Mouse (Mus musculus): ENCODE data around the gene Tor3a. TPM values are rescaled to one million over a fixed set of nuclear protein-coding genes. Genes with fewer than 3 reads are reported as not detected.

Tor3a gene
- total RNA-seq (2021) = 10 to 100 TPM; 17.9 to 20.5 TPM
- long read RNA-seq, experiment 1, transcript Tor3a-201 (6 exons, 3,285 nt) = major isoform, 13 of 17 reads
- long read RNA-seq, experiment 1, partial matches to known transcripts = 1 of 17 reads
- long read RNA-seq, experiment 1, other reads (novel, unspliced or antisense) = 3 of 17 reads
- long read RNA-seq, experiment 2, transcript Tor3a-201 (6 exons, 3,285 nt) = major isoform, 14 of 14 reads
- long read RNA-seq, experiment 2, partial matches to known transcripts = 0 of 14 reads
- long read RNA-seq, experiment 2, other reads (novel, unspliced or antisense) = 0 of 14 reads

DNA sequence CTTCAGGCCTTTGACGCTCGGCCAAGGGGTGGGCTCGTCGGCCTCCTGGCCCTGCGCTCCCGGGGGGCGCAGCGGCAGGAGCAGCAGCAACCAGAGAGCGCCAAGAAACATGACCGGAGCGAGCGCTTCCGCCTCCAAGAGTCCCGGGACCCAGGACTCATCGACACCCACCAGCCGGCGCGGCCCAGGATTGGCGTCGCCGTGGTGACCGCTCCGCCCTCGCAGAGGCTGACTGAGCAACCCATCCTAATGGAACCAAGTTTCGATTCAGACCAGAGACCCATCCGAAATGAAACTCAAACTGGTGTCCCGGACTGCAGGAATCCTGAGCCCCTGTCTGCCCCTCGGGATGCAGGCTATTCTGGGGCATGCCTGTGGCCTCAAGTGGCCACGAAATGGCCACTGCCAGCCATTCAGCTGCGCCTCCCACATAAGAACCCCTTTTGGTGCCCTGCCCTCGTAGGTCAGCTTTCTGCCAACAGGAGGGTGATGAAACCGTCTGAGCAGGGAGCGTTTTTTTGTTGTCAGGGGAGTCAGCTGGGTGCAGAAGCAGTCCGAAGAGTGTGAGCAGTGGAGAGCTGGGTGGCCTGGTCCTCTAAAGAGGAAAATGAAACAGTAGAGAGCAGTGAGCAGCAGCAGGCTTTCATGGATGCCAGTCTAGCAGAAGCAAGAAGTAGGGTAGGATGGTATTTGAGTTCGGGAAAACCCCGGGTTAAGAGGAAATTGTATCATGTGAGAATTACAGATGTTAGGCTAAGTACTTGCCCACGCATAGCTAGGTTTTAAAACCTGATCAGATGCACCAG, at the start of gene Tor3a:
Tor3a (minus strand) TSS at position 162 of the 806 bp plus-strand sequence.
- DNase-seq = peak; percentile 93 to 94

DNA sequence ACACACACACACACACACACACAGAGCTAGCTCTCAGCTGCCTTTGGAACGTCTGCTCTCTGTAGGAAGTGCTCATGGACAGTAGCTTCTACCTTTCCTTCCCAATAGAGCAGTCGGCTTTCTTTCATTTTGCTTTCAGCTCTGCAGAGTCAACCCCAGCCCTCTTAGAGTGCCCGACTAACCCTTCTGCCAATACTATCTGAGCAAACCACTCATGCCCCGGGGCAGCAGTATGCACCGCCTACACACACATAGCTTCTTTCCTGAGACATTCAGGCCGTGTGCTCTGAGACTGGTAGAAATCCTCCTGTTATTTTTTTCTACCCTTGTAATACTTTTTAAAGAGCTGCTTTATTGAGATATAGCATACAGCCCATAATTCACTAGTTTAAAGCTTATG, 47.9 kb upstream of the Tor3a start:
- no peak for DNase-seq

DNA sequence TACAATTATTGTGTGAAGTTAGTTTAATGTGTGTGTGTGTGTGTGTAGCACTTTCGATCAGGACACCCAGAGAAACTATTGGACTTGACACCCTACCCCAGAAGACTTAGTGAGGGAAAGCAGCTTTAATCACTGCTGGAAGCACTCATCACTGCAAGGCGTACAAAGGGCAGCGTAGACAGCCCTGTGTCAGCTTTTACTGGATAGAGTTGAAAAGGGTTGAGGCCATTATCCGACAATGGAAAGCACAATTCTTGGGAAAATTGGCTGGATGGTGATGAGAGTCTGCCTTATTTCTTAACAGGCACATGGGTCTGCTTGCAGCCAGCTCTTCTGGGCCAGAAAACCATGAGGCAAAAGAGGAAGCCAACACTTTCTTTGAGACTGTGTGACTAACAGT, 45.9 kb upstream of the Tor3a start:
- no peak for DNase-seq

DNA sequence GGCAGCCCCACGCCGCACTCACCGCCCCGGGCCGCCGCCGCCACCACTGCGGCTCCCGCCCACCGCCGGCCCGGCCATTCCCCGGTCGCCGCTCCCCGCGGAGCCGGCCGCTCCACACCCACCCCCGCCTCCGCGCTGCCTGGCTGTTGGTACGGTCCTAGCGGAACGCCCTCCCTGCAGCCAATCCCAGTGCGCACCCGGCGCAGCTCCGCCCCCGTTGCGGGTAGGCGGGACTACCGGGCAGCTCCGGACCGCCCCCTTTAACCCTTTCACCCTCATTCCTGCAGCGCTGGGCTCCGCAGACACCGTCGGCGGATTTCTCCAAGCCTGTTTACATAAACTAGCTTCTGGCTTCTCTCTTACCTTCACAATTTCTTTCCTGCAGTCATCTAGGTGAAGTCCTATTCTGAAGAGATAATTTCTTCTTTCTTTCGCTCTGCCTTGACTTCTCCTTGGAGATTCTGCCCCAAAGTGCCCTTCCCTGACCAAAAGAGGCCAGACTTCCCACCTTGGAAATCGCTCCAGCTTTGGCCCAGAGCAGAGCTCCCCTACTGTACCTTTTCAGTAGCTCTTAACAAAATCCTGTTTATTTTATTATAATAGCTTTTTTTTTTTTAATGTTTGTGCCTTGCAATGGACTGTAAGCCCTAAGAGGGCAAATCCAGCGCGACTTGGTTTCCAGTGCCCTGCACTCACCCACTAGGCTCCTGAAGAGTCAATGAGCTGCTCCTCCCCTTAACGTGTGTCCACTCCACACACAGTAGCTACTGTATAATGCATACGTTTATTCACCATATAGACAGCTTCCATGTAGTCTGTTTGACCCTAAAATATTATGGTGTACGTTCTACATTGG, 45.0 kb upstream of the Tor3a start, which contains the start of gene Fam20b:
Fam20b (minus strand) TSS at position 137 of the 856 bp plus-strand sequence.
- DNase-seq = peak; percentile 98 to 99

- DNase-seq = peak; percentile 55 to 64
Measured at GRCm38 (mm10) chr1:156718286-156718949, 44.3 kb upstream of the Tor3a start.

DNA sequence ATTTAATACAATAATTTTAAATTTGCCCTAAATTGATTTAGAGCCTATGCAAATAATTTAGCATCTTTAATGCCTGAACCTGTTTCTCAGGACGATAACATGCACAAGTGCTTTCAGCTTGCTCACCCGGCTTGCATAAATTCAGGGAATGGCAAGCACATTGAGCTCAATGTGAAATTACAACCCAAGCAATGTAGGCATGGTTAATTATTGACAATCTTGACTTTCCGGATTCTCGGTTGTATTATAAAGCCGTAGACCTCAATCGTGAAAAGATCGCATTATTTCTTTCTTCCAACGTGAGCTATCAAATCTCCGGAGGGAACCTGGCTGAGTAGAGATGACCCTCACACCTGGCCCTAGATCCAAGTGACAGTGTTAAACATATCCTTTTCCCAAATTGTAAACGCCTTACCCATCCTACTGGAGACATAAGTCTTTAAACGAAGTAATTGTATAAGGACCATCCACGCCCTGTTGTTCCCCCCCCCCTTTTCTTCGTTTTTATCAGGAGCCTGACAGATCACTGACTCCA, 43.7 kb upstream of the Tor3a start:
- no peak for DNase-seq

DNA sequence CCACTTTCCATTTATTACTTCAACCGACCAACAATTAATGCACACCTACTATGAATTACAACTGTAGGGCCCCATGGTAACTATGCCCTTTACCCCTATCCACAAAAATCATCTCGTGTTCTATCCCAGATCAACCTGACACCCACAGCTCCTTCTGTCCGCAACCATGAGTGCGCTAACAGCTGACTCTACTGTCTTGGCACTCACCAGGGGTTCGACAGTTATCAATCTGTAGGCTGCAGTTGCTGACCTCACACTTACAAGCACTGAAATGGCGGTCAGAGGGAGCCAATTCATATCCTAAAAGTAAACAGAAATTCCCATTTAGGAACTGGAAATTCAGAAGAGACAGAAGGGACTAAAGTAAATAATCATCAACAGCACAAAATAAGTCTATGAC, 42.5 kb upstream of the Tor3a start:
- no peak for DNase-seq

- no peak for DNase-seq
Measured at GRCm38 (mm10) chr1:156710472-156711098, 36.4 kb upstream of the Tor3a start.

GRCm38 (mm10) chr1:156708672-156709071, 34.5 kb upstream of the Tor3a start:
- no peak for DNase-seq

GRCm38 (mm10) chr1:156705696-156706285, 31.6 kb upstream of the Tor3a start:
- DNase-seq = no peak

GRCm38 (mm10) chr1:156703444-156703843, 29.3 kb upstream of the Tor3a start:
- DNase-seq = no peak

- no peak for DNase-seq
Measured at GRCm38 (mm10) chr1:156702151-156702550, 28.0 kb upstream of the Tor3a start.

DNA sequence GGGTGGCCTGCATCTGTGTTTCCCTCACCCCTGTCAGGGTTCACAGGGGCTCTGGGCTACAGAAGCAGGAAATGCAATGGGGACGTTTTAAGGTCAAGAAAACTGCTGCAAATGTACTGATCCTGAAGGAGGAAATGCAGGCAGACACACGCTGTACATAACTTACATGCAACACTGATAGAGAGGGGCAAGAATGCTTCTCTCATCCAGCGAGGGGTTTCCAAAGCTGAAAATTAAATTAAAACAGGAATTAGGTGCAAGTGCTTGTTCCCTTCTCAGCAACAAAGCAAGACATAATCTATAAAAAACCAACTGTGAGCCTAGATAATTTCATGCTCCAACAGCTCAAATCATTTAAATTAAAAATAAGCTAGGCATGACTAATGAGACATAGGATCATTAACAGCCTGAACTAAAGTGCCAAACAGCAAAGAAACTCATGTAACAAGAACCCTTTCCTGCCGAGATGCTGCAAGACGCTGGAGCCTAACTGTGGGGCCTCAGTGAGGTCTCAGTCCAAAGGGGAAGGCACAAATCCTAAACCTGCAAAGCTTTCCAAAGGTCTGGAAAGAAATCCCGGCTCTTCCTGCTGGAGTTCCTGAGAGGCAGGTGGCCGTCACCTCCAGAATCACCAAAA, 12.0 kb upstream of the Tor3a start:
- no peak for DNase-seq

GRCm38 (mm10) chr1:156679599-156679998, 5.4 kb upstream of the Tor3a start:
- no peak for DNase-seq

DNA sequence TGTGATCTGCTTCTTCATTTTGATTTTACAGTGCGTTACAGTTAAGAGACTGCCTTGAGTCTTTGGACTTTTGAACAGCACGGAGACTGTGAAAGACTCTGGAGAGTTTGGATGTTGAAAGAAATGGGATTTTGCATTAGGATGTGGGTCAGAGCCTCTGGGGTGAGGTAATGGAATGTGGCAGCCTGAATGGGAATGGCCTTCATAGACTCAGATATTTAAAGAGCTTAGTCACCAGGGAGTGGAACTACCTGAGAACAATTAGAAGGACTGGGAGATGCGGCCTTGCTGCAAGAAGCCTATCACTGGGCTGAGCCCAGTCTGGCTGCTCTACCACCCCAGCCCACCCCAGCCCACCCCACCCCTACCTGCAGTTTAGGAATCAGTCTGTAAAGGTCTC, 3.1 kb upstream of the Tor3a start:
- DNase-seq = no peak

GRCm38 (mm10) chr1:156676596-156676995, 2.4 kb upstream of the Tor3a start:
- no peak for DNase-seq

DNA sequence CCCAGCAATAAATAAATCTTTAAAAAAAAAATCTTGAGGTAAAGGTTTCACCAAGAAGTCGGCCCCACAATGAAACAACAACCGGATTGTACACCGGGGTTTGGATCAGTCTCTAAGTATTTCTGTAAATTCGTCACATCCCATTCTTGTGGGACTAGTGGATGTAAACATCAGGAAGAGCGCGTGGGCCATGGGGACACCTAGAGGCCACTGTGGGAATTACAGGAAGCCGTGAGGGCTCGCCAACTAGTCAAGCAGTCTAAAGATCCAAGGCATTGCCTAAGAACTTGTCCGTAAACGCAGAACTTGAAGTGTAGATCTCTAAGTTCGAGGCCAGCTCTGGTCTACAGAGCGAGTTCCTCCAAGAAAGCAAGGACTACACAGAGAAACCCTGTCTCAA, 2.0 kb upstream of the Tor3a start:
- peak; percentile 69 to 74 for DNase-seq

- peak; percentile 47 to 58 for DNase-seq
Measured at GRCm38 (mm10) chr1:156673476-156674194, 521 bp downstream of the Tor3a start.

DNA sequence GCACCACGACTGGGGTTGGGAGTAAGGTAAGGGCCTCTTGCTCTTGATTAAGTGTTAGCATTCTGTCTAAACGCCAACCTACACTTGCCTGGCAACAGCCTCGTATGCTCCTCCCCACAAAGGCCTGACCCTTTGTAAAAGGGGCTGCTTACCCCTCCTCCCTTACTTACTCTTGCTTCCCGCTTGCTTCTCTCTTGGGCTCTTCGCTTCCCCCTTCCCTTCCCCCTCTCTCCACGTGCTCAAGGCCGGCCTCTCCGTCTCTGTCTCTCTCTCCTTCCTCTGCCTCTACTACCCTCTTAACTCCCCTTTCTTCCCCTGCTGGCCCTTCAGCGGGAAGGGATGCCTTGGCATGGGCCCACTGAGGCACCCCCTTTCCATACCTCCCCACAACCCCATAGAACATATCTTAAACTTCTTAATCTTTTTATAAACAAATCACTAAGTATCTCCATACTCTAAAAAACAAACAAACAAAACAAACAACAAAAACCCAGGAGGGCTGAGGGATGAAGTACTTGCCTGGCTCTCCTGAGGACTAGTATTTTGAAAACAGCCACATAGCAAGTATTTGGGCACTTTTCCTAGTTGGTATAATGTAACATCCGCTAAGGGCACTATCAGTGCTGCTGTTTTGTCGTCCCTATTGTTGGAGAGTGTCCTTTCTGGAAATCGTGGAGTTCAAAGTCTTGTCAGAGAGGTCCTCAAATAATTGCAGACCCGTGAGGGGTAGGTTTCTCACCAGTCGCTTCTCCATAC, 1.3 kb downstream of the Tor3a start:
- peak in 1 of 2 experiments; percentile 39 for DNase-seq

Data from adrenal gland, postnatal 36 days (tissue).